Mouse (Mus musculus) lung, embryonic 16.5 days (tissue): ENCODE measurements around the gene Ap5m1. TPM values are rescaled to one million over a fixed set of nuclear protein-coding genes. Genes with fewer than 3 reads are reported as not detected.
"Not testable (repeated sequence)": the region's sequence is repeated elsewhere in the genome, so short reads cannot be mapped to it uniquely, and the experiment has no call there.

Experiments
- ATAC-seq: fragments of 200-750 bp; cut with Nextera tagmentation; 2 replicates; pipeline ENCODE4 v1.8.0; 2017; ENCODE audit warnings: low read depth, mild to moderate bottlenecking, moderate library complexity
- H3K27ac ChIP-seq: fragments of 300-500 bp; sonication (generic); 2 replicates; pipeline ENCODE4 v1.5.1; 2014; ENCODE audit warnings: mild to moderate bottlenecking, control low read depth, low read length
- H3K27me3 ChIP-seq: fragments of 300-500 bp; sonication (generic); 2 replicates; pipeline ENCODE4 v1.6.1; 2014; ENCODE audit warnings: low read depth, low read length, mixed read lengths; ENCODE audit not compliant: control insufficient read depth, insufficient read depth
- H3K36me3 ChIP-seq: fragments of 300-500 bp; sonication (generic); 2 replicates; pipeline ENCODE4 v1.6.1; 2014; ENCODE audit warnings: low read length; ENCODE audit not compliant: control insufficient read depth, insufficient read depth
- H3K4me1 ChIP-seq: fragments of 300-500 bp; sonication (generic); replicated peaks from 2 replicates; pipeline ENCODE4 v1.6.1; 2014; ENCODE audit warnings: low read length, mixed read lengths; ENCODE audit not compliant: control insufficient read depth, insufficient read depth
- H3K4me2 ChIP-seq: fragments of 300-500 bp; sonication (generic); 2 replicates; pipeline ENCODE4 v1.6.1; 2014; ENCODE audit warnings: low read depth, low read length, control low read depth
- H3K4me3 ChIP-seq: fragments of 300-500 bp; sonication (generic); 2 replicates; pipeline ENCODE4 v1.5.1; 2014; ENCODE audit warnings: mild to moderate bottlenecking, low read length, control low read depth
- H3K9ac ChIP-seq: fragments of 300-500 bp; sonication (generic); 2 replicates; pipeline ENCODE4 v1.6.1; 2014; ENCODE audit warnings: low read length, control low read depth
- H3K9me3 ChIP-seq: fragments of 300-500 bp; sonication (generic); 2 replicates; pipeline ENCODE4 v1.6.1; 2016; ENCODE audit warnings: low read length; ENCODE audit not compliant: control insufficient read depth
- WGBS: fragments of 180-500 bp; shearing (Covaris S2); extraction: QIAGEN DNeasy Blood & Tissue Kit; methylation state at CpG from one replicate; pipeline ENCODE4 v1.1.7; 2014; 5-methylcytosine and 5-hydroxymethylcytosine counted together
- polyA plus RNA-seq: library from polyadenylated mRNA; unstranded; fragments of >200 nt; fragmentation: Nextera tagmentation; extraction: Ambion mirVana; gene quantifications from 2 replicates; pipeline ENCODE4 v1.2.1, GENCODE M21; 2015

The Ap5m1 gene
- polyA plus RNA-seq, 1 experiment from 2014 or later: 24.7 TPM

GRCm38 (mm10) chr14:49091755-49092154 lies 25.9 kb downstream of the Ap5m1 start:
- H3K36me3 ChIP-seq, H3K9ac ChIP-seq, H3K4me3 ChIP-seq, H3K27ac ChIP-seq, H3K27me3 ChIP-seq, H3K4me1 ChIP-seq, H3K4me2 ChIP-seq, ATAC-seq, H3K9me3 ChIP-seq: not testable (repeated sequence)
- 32% methylated on average over 1 of the region's 1 CpGs for WGBS

DNA sequence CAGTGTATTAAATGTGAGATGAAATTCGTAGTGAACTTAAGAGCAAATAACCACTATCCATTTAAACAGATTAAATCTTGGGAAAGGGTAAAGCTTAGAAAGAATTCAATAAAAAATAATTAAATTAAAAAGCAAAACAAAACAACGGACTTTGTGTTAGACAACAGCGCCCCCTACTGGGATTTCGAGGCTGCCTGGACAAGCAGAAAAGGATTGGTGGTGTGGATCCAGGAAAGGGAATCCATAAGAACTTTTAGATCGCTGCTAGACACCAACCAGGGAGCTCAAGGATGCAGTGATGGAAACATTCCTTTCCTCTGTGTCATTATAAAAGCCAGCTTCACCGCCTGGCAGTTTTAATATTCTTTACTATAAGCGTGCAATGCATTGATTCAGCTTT lies 52.5 kb downstream of the Ap5m1 start:
- no peak overlapping the region for H3K27ac ChIP-seq
- H3K4me1 ChIP-seq: no peaks in the 10 kb centered on the region
- ATAC-seq: no peak
- no peak overlapping the region for H3K4me2 ChIP-seq
- no peaks in the 10 kb centered on the region for H3K27me3 ChIP-seq
- no peak overlapping the region for H3K4me3 ChIP-seq
- H3K36me3 ChIP-seq: no peaks in the 10 kb centered on the region
- no peak overlapping the region for H3K9ac ChIP-seq
- no peaks in the 10 kb centered on the region for H3K9me3 ChIP-seq
- 6% methylated on average over 7 of the region's 7 CpGs for WGBS

DNA sequence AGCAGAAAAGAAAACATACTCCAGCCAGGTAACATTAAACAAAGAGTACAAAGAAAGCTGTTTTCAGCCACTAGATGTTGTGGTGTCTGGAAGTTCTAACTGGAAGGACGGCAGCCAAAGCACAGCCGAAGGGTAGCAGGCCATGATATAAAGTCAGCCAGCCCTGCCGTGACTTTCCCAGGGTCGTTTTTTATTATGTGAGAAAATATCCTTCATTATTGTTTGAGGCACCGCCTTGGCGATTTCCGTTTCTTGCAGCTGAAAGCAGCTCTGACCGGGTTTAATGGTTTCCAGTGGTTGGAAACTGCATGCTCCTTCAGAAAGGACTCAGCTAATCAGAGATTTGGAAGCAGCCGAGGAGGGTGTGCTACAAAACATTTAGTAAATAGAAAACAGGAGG lies 55.8 kb downstream of the Ap5m1 start:
- H3K4me2 ChIP-seq: no peak overlapping the region
- WGBS: 41% methylated on average over 9 of the region's 9 CpGs
- no peak overlapping the region for H3K4me3 ChIP-seq
- no peaks in the 10 kb centered on the region for H3K4me1 ChIP-seq
- no peaks in the 10 kb centered on the region for H3K27me3 ChIP-seq
- H3K9ac ChIP-seq: no peak overlapping the region
- H3K36me3 ChIP-seq: no peaks in the 10 kb centered on the region
- H3K9me3 ChIP-seq: no peaks in the 10 kb centered on the region
- ATAC-seq: no peak
- no peak overlapping the region for H3K27ac ChIP-seq

DNA sequence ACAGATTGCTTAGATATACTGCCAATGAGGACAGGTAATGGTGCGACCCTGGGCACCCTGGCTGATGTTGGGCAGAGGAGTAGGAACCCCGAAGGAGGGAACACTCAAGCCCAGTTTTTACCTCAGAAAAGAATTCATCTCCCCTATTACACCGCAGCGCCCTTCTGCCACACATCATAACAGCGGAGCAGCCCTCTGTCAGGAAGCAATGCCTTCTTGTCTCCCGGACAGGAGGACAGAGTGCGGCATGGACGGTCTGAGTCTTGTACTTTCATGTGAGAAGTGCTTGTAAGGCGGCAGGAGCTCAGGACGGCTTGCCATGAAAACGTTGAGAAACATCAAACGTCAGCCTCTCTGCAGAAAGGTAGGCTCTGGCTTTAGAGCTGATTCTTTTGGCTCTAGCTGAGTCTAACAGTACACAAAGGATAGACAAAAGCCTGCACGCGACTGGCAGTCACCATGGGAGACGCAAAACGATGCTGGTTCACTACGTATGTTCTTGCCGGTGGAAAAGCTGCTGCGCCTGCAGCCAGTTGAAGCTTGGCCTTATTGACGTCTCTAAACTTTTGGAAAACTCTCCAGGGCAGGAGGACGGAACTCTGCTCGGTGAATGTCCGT lies 61.4 kb downstream of the Ap5m1 start:
- H3K9me3 ChIP-seq: no peaks in the 10 kb centered on the region
- no peak overlapping the region for H3K4me3 ChIP-seq
- H3K36me3 ChIP-seq: no peaks in the 10 kb centered on the region
- no peaks in the 10 kb centered on the region for H3K27me3 ChIP-seq
- H3K4me1 ChIP-seq: no peaks in the 10 kb centered on the region
- no peak overlapping the region for H3K27ac ChIP-seq
- H3K4me2 ChIP-seq: no peak overlapping the region
- no peak overlapping the region for H3K9ac ChIP-seq
- ATAC-seq: no peak
- 67% methylated on average over 23 of the region's 23 CpGs for WGBS

GRCm38 (mm10) chr14:49128544-49129263 lies 62.8 kb downstream of the Ap5m1 start:
- Histone ChIP-seq H3K27me3 (no peaks in the 10 kb centered on the region), H3K9ac (no peak overlapping the region), H3K4me3 (no peak overlapping the region), H3K9me3 (no peaks in the 10 kb centered on the region), H3K36me3 (no peaks in the 10 kb centered on the region), H3K4me2 (no peak overlapping the region), H3K27ac (no peak overlapping the region), H3K4me1 (no peaks in the 10 kb centered on the region)
- ATAC-seq: no peak
- 50% methylated on average over 10 of the region's 10 CpGs for whole genome bisulfite sequencing

DNA sequence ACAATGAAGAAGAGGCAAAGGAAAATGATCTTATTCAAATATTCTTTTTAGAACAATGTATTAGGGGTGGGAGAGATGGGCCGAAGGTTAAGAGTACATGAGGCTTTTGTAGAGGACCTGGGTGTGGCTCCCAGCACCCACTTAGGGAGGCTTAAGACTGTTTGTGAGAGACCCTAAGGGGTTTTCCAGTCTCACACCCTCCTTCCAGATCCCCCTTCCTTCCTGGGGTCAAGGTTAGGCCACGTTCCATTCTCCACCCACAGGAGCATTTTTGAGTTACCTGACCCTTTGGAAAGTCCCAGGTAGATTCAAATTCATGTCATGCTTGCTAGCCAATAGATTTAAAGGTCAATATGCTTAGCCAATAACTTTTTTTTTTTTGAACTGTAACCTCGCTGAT lies 66.5 kb downstream of the Ap5m1 start:
- Histone ChIP-seq H3K9me3 (no peaks in the 10 kb centered on the region), H3K4me1 (no peaks in the 10 kb centered on the region), H3K4me3 (no peak overlapping the region), H3K36me3 (no peaks in the 10 kb centered on the region), H3K4me2 (no peak overlapping the region), H3K27me3 (no peaks in the 10 kb centered on the region), H3K9ac (no peak overlapping the region), H3K27ac (no peak overlapping the region)
- no peak for ATAC-seq
- 79% methylated on average over 3 of the region's 3 CpGs for WGBS

GRCm38 (mm10) chr14:49138171-49138570 lies 72.3 kb downstream of the Ap5m1 start:
- Histone ChIP-seq H3K9me3 (no peaks in the 10 kb centered on the region), H3K27ac (no peak overlapping the region), H3K36me3 (no peaks in the 10 kb centered on the region), H3K9ac (no peak overlapping the region), H3K4me3 (no peak overlapping the region), H3K4me2 (no peak overlapping the region), H3K4me1 (no peaks in the 10 kb centered on the region), H3K27me3 (no peaks in the 10 kb centered on the region)
- 40% methylated on average over 1 of the region's 1 CpGs for WGBS
- no peak for ATAC-seq

DNA sequence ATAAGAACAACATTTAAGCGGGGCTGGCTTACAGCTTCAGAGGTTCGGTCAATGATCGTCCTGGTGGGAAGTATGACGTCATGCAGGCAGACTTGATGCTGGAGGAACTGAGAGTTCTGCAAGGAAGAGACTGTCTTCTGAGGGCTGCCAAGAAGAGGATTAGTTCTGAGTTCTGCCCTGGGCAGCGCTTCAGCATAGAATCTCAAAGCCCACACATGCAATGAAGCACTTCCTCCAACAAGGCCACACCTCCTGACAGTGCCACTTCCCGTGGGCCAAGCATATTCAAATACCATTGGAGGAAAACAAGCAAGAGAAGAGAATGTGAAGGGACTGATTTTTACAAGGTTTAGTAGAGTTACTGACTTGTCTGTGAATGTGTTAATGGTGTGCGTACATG lies 74.9 kb downstream of the Ap5m1 start:
- H3K27ac ChIP-seq: no peak overlapping the region
- H3K9me3 ChIP-seq: no peaks in the 10 kb centered on the region
- no peak for ATAC-seq
- H3K9ac ChIP-seq: no peak overlapping the region
- no peaks in the 10 kb centered on the region for H3K36me3 ChIP-seq
- H3K27me3 ChIP-seq: no peaks in the 10 kb centered on the region
- H3K4me2 ChIP-seq: no peak overlapping the region
- H3K4me3 ChIP-seq: no peak overlapping the region
- H3K4me1 ChIP-seq: no peaks in the 10 kb centered on the region
- WGBS: 89% methylated on average over 7 of the region's 7 CpGs
